Mouse (Mus musculus) limb, embryonic 10.5 days (tissue): ENCODE measurements at regions not wholly inside any gene's neighbourhood (a gene's known extent, or its start where the extent isn't known, plus 50 kb on each side); places are given as distances from the start of the nearest gene placed in this dataset.
"Not testable (repeated sequence)": the region's sequence is repeated elsewhere in the genome, so short reads cannot be mapped to it uniquely, and the experiment has no call there.

Source experiments
- DNase-seq: peaks from one replicate; pipeline ENCODE4 v3.0.0-alpha.2; 2017; ENCODE audit warnings: low spot score
- H3K27ac ChIP-seq: fragments of 300-500 bp; sonication (generic); 2 replicates; pipeline ENCODE4 v1.5.1; 2016; ENCODE audit warnings: mild to moderate bottlenecking
- H3K27me3 ChIP-seq: fragments of 300-500 bp; sonication (generic); 2 replicates; pipeline ENCODE4 v1.6.1; 2016; ENCODE audit warnings: low read depth, mild to moderate bottlenecking; ENCODE audit not compliant: poor library complexity, severe bottlenecking
- H3K36me3 ChIP-seq: fragments of 300-500 bp; sonication (generic); 2 replicates; pipeline ENCODE4 v1.6.1; 2016; ENCODE audit warnings: mild to moderate bottlenecking, moderate library complexity
- H3K4me1 ChIP-seq: fragments of 300-500 bp; sonication (generic); 2 replicates; pipeline ENCODE4 v1.6.1; 2016
- H3K4me3 ChIP-seq: fragments of 300-500 bp; sonication (generic); 2 replicates; pipeline ENCODE4 v1.5.1; 2016; ENCODE audit warnings: mild to moderate bottlenecking, moderate library complexity
- H3K9me3 ChIP-seq: fragments of 300-500 bp; sonication (generic); replicated peaks from 2 replicates; pipeline ENCODE4 v1.6.1; 2016; ENCODE audit warnings: mild to moderate bottlenecking
- WGBS: fragments of 180-500 bp; shearing (Covaris S2); methylation state at CpG from one replicate; pipeline ENCODE4 v1.1.7; 2016; 5-methylcytosine and 5-hydroxymethylcytosine counted together

DNA sequence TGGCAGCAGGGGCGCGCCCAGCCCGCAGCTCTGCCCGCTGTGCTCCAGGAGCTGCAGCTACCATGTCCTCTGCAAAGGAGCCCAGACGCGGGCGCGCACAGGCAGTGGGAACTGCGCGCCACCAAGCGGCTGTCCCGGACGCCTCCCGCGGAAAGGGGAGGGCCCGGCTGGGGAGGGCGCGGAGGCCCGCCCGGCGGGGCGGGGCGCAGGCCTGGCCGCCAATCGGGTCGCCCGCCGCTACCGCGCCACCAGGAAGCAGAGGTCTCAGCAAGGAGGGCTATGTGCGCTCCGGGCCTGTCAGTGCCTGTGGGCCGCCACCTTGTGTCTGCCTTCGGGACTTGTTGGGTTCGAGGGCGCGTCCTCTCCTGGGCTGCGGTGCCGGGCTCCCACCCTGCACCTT lies 367.0 kb upstream of the Ywhaq start:
- Histone ChIP-seq H3K4me3 (peak overlapping the region; percentile 54), H3K27ac (peak overlapping the region; percentile 71)
- DNase-seq, result peak; percentile 73
- WGBS, result 3% methylated on average over 39 of the region's 39 CpGs
- H3K36me3 ChIP-seq, H3K4me1 ChIP-seq, H3K9me3 ChIP-seq, H3K27me3 ChIP-seq: not testable (repeated sequence)

DNA sequence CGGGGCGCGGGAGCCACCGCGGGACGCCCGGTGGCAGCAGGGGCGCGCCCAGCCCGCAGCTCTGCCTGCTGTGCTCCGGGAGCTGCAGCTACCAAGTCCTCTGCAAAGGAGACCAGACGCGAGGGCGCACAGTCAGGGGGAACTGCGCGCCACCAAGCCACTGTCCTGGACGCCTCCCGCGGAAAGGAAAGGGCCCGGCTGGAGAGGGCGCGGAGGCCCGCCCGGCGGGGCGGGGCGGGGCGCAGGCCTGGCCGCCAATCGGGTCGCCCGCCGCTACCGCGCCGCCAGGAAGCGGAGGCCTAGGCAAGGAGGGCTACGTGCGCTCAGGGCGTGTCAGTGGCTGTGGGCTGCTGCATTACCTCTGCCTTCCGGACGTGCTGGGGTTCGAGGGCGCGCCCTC lies 361.3 kb upstream of the Ywhaq start:
- 5% methylated on average over 45 of the region's 45 CpGs for WGBS
- DNase-seq, result peak; percentile 27
- not testable (repeated sequence) for H3K36me3 ChIP-seq, H3K9me3 ChIP-seq, H3K4me1 ChIP-seq, H3K27me3 ChIP-seq, H3K27ac ChIP-seq
- peak overlapping the region; percentile 43 for H3K4me3 ChIP-seq

DNA sequence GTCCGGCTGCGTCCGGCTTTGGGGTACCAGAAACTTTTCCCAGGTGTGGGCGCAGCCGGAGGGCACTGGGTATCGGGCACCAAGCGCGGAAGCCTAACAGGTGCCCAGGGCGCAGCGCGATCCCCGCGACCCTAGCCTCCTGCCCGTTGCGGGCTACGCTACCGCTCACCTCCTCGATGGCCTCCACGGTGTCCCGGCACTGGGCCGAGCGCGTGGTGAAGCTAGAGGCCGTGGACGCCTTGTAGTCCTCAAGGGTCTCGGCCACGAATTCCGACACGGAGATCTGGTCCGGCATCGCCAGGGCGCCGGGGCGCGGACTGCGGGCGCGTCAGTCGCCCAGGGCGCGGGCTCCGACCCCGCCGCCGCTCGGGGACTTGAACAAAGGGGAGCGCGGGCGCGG lies 360.9 kb upstream of the Ywhaq start:
- H3K9me3 ChIP-seq, H3K27me3 ChIP-seq, H3K4me1 ChIP-seq, H3K36me3 ChIP-seq, H3K27ac ChIP-seq: not testable (repeated sequence)
- peak; percentile 29 for DNase-seq
- peak overlapping the region; percentile 43 for H3K4me3 ChIP-seq
- 30% methylated on average over 50 of the region's 50 CpGs for WGBS

DNA sequence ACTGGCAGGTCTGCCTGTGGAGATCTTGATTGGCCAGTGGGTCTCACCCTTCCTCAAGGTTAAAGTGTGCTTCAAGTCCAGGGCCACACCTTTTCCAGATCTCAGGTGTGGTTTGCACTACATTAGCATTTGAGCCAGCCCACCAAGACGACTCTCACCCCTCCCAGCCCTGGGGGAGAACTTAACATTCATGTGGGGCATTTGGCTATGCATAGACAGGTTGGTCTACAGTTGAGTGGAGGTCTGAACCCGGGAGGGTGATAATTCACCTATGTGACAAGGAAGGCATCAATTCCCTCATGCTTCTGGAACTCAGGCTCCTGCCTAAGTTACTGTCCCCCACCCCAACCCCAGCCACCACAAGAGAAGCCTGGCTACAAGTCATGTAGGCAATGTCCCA lies 350.3 kb upstream of the Ywhaq start:
- H3K4me3 ChIP-seq, H3K27ac ChIP-seq, H3K36me3 ChIP-seq, DNase-seq, H3K4me1 ChIP-seq, H3K9me3 ChIP-seq, H3K27me3 ChIP-seq: not testable (repeated sequence)
- 82% methylated on average over 2 of the region's 2 CpGs for WGBS
